Mouse (Mus musculus): ENCODE measurements around the gene Cryaa.
A peak's percentile ranks its signal among the peaks of the same experiment; 100 is the strongest.
"Not testable (repeated sequence)": the region's sequence is repeated elsewhere in the genome, so short reads cannot be mapped to it uniquely, and the experiment has no call there.

Gene Cryaa

GRCm38 (mm10) chr17:31660661-31661250 is 16.9 kb upstream of the Cryaa start:
- peak; percentile 17 for DNase-seq (ENCODE audit: low spot score)

DNA sequence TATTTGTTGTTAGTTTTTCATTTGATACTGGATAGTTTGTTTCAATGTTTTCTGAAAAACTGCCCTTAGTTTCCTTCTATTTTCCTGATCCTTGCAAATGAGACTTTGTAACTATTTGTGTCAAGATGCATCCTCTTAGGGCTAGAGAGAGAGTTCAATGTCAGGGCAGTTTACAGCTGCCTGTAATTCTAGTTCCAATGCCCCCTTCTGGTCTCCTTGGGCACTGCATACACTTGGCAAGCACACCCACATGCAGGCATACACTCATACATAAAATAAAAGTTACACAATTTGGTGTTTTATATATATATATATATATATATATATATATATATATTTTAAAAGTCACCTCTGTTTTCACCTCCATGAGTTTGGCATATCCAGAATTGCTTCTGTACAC is 14.8 kb upstream of the Cryaa start:
- no peak for DNase-seq (ENCODE audit: low spot score)

- DNase-seq (ENCODE audit: low spot score): peak; percentile 88
These were observed 12.8 kb upstream of the Cryaa start for GRCm38 (mm10) chr17:31664760-31665159.

DNA sequence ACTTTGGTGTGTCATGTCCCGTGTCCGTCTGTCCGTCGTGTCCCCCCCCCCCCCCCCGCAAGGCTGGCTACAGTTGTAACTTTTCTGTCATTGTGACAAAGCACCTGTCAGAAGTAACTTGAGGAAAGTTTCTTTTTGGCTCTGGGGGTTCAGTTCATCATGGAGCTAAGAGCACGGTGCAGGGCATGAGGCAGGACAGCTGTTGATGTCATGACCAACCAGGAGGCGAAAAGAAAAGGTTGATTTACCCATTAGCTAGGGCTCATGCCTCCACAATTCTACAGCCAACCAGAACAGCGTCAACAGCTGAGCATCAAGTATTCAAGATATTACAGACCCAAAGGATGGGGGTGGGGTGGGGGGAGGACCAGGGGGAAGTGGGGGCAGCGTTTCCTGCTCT is 9.3 kb upstream of the Cryaa start:
- DNase-seq (ENCODE audit: low spot score): no peak

DNA sequence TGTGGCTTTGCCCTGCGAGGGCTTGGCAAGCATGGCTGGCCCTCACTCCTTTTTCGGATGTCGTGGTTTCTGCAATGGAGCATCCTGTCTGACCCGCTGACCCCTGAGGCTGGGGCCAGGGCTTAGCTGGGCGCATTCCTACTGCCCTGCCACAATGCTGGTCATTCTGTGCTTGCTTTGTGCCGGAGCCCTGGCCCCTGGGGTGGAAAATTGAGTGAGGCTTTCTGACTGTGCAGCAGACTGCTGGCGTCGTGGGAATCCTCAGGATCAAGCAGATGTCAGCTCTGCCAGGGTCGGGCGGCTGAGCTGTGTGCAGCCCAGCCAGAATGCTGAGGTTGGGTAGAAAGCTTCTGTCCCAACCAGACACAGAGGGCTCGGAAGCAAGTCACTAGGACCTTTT is 7.4 kb upstream of the Cryaa start:
- DNase-seq (ENCODE audit: low spot score): no peak

GRCm38 (mm10) chr17:31671698-31672097 is 5.9 kb upstream of the Cryaa start:
- DNase-seq (ENCODE audit: low spot score): no peak

GRCm38 (mm10) chr17:31672279-31672678 is 5.3 kb upstream of the Cryaa start:
- DNase-seq (ENCODE audit: low spot score): no peak

DNA sequence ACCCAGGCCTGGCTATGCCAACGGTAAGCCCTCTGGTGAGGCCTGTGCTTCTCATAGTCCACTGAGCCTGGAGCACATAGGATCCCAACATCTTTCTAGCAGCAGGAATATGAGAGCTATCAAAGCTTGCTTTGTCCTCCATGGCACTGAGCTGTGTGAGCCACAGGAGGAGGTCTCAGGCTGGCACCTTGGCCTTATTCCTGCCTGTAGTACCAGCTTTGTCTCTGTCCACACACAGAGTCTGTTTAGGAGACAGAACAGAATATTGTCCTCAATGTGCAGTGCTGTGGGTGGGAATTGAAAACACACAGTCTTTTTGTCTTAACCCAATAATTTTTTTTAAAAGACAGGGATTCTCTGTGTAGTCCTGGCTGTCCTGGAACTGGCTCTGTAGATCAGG is 3.2 kb upstream of the Cryaa start:
- DNase-seq (ENCODE audit: low spot score): no peak

GRCm38 (mm10) chr17:31680450-31680849 is 2.8 kb downstream of the Cryaa start:
- DNase-seq (ENCODE audit: low spot score): no peak

DNA sequence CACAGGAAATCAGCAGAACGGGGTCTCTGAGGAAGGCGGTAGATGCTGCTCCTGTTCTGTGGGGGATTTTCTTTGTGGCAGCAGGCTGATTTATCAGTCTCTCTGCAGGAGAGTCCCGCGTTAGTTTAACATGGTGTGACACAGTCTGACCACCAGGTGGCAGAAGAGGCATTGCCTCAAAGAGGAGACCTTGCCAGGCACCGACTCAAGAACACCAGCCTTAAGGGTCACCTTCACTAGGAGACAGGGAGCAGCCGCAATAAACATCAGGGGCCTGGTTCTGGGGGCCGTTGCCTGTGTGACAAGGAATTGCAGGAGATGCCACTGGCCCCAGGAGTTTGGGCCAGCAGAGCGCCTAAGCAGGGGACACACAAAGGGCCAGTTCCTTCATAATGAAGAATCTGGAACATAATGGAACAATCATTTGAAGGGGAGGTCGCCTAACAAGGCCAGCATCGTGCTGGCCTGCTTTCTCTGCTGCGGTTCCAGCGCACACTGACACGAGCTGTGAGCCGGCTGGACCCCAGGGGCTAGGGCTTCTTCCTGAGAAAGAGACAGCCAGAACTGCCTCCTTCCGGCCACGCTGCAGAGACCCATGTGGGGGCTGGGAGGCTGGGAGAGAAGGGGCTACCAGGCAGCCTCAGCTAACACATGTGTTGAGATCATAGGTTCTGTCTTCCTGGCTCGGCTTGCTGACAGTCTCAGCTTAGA is 8.1 kb downstream of the Cryaa start:
- peak; percentile 88 for DNase-seq (ENCODE audit: low spot score)

DNA sequence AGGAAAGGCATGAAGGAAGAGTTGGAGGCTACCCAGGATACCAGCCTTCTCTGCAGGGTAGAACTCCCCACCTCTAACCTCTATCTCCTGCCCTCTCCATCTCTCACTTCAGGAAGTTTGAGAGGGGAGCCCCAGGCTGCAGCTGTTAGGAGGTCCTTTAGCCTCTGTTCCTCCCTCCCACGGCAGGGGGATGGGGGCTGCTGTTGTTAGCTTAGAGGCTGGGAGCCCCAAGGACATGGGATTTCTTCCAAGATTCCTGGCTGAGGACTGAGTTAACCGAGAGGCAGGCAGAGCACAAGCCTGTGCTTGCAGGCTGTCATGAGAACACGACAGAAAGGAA is 8.6 kb downstream of the Cryaa start:
- peak; percentile 15 for DNase-seq (ENCODE audit: low spot score)

DNA sequence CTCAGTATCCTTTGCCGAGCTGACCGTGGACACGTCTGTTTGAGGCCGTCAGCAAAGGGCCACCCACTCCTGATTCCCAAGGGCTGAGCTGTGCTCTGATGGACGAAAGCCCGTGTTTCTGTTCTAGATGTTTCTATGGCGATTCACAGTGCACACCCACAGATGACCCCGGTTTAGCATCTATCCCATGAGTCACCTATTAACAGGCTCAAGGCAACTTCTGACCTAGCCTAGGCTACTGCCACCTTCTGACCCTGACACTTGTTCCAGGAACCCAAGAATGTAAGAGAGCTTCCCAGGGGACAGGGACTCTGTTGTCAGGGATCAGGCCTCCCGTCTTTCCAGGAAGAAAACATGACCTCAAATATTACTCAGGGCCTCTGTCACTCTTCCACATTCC is 10.5 kb downstream of the Cryaa start:
- peak; percentile 12 for DNase-seq (ENCODE audit: low spot score)

GRCm38 (mm10) chr17:31689606-31690005 is 12.0 kb downstream of the Cryaa start:
- no peak for DNase-seq (ENCODE audit: low spot score)

DNA sequence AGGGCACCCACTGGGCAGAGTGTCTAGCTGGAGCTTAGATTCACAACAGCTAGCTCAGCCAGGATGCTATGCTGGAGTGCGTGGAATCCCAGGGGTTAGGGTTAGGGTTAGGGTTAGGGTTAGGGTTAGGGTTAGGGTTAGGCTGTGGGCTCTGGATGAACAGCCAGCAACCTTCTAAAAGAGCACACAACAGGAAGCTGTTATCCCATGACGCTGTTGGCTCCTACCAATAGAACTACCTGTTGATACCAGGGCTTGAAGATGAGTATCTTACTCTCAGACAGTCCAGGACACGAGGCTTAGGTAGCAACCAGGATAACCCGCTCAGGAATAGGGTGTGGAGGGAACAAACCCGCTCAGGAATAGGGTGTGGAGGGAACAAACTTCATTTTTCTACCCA is 15.3 kb downstream of the Cryaa start:
- no peak for DNase-seq (ENCODE audit: low spot score)

- DNase-seq (ENCODE audit: low spot score): peak; percentile 84
These were observed 15.9 kb downstream of the Cryaa start for GRCm38 (mm10) chr17:31693330-31694022.

- DNase-seq (ENCODE audit: low spot score): no peak
These were observed 16.4 kb downstream of the Cryaa start for GRCm38 (mm10) chr17:31694023-31694376.

DNA sequence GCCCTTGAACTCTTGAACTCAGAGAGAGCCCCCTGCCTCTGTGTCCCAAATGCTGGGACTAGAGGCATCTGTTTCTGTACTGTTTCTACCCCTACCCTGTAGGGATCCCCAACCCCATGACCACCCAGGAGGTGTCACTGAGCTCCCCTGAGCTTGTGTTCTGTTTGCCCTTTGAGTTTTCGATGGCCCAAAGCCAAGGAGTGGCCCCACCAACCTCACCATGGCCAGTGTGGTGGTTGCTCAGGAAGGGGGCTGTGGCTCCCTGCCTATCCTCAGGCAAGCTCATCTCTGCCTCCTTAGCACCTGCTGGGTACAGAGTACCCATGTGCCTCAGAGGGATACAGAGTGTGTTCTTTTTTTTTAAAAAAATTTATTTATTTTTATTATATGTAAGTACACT is 17.3 kb downstream of the Cryaa start:
- no peak for DNase-seq (ENCODE audit: low spot score)

GRCm38 (mm10) chr17:31695356-31695755 is 17.7 kb downstream of the Cryaa start:
- not testable (repeated sequence) for DNase-seq (ENCODE audit: low spot score)

GRCm38 (mm10) chr17:31698347-31698746 is 20.7 kb downstream of the Cryaa start:
- DNase-seq (ENCODE audit: low spot score): no peak

- DNase-seq (ENCODE audit: low spot score): no peak
These were observed 25.8 kb downstream of the Cryaa start for GRCm38 (mm10) chr17:31703276-31703980.

DNA sequence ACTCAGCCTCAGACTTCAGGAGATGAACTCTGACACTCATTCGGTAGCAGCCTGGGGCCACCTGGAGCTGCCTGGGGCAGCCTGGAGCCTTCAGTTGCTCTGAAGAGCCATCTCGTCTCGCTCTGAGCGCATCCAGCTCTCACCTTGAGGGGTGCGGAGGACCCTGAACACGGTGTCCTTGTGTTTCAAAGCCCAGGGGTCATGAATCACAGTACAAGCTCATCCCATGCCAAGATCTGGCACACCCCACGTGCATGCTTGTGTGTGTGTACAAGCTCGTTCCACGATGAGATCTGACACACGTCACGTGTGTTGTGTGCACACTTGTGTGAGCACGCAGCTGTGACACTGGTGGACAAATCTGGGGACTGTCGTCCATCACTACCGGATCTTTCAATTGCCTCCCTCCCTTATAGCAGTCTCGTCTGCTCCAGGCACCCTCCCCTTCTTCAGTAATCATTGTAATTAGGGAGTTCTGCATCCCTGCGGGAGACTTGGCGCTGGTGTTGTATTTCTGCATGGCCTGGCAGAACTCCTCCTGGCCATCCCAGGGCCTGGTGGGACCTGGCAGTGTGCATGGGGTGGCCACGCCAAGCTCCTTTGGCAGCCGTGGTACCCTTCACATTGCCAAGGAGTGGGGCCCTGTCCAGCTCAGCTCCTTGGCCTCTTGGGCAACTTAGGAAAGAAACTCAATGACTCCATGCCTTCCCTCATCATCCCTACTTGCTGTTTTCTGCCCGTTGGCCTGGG is 27.8 kb downstream of the Cryaa start:
- no peak for DNase-seq (ENCODE audit: low spot score)

- no peak for DNase-seq (ENCODE audit: low spot score)
These were observed 31.6 kb downstream of the Cryaa start for GRCm38 (mm10) chr17:31709121-31709741.

Measured in urinary bladder, postnatal 14 days (tissue).